Mouse (Mus musculus) spleen, postnatal 10 days (tissue): ENCODE measurements around the gene Sfmbt1.

Experiments
- DNase-seq, 2 experiments: peaks; one replicate each; pipeline ENCODE4 v3.0.0; 2021 to 2022; ENCODE audit warnings: low spot score in 2 of 2

Sfmbt1 gene

GRCm38 (mm10) chr14:30714799-30715617 lies at the start of gene Sfmbt1:
Sfmbt1 (plus strand) TSS chr14:30714849.
- DNase-seq, result peak; percentile 65 to 72

GRCm38 (mm10) chr14:30666061-30666460 lies 48.6 kb upstream of the Sfmbt1 start:
- DNase-seq, result no peak

GRCm38 (mm10) chr14:30666604-30667003 lies 48.0 kb upstream of the Sfmbt1 start:
- DNase-seq, result no peak

GRCm38 (mm10) chr14:30670161-30670560 lies 44.5 kb upstream of the Sfmbt1 start:
- no peak for DNase-seq

GRCm38 (mm10) chr14:30671095-30671985 lies 43.3 kb upstream of the Sfmbt1 start:
- no peak for DNase-seq

- peak; percentile 77 to 90 for DNase-seq
These were observed 42.7 kb upstream of the Sfmbt1 start for GRCm38 (mm10) chr14:30671986-30672312.

- DNase-seq, result peak in 1 of 2 experiments; percentile 61
These were observed 39.7 kb upstream of the Sfmbt1 start for GRCm38 (mm10) chr14:30674947-30675346.

- DNase-seq, result no peak
These were observed 32.5 kb upstream of the Sfmbt1 start for GRCm38 (mm10) chr14:30682131-30682530.

GRCm38 (mm10) chr14:30690685-30691084 lies 24.0 kb upstream of the Sfmbt1 start:
- DNase-seq, result no peak

GRCm38 (mm10) chr14:30692439-30692838 lies 22.2 kb upstream of the Sfmbt1 start:
- DNase-seq, result no peak

GRCm38 (mm10) chr14:30694786-30695185 lies 19.9 kb upstream of the Sfmbt1 start:
- DNase-seq, result no peak

- DNase-seq, result peak in 1 of 2 experiments; percentile 48
These were observed 19.0 kb upstream of the Sfmbt1 start for GRCm38 (mm10) chr14:30695609-30696008.

- no peak for DNase-seq
These were observed 17.1 kb upstream of the Sfmbt1 start for GRCm38 (mm10) chr14:30697407-30698052.

GRCm38 (mm10) chr14:30699656-30700055 lies 15.0 kb upstream of the Sfmbt1 start:
- DNase-seq, result peak; percentile 32 to 67

GRCm38 (mm10) chr14:30702512-30702911 lies 12.1 kb upstream of the Sfmbt1 start:
- DNase-seq, result no peak

- no peak for DNase-seq
These were observed 11.6 kb upstream of the Sfmbt1 start for GRCm38 (mm10) chr14:30703079-30703478.

- no peak for DNase-seq
These were observed 10.4 kb upstream of the Sfmbt1 start for GRCm38 (mm10) chr14:30704098-30704855.

- DNase-seq, result no peak
These were observed 2.8 kb upstream of the Sfmbt1 start for GRCm38 (mm10) chr14:30711892-30712291.

GRCm38 (mm10) chr14:30713769-30714168 lies 880 bp upstream of the Sfmbt1 start:
- DNase-seq, result no peak

GRCm38 (mm10) chr14:30715618-30716050 lies 985 bp downstream of the Sfmbt1 start:
- peak in 1 of 2 experiments; percentile 82 for DNase-seq
